Mouse (Mus musculus): ENCODE results near the gene Spata17. TPM values are rescaled to one million over a fixed set of nuclear protein-coding genes. Genes with fewer than 3 reads are reported as not detected.

Gene Spata17
- polyA plus RNA-seq, 1 experiment from 2014 or later: 2.9 TPM

DNA sequence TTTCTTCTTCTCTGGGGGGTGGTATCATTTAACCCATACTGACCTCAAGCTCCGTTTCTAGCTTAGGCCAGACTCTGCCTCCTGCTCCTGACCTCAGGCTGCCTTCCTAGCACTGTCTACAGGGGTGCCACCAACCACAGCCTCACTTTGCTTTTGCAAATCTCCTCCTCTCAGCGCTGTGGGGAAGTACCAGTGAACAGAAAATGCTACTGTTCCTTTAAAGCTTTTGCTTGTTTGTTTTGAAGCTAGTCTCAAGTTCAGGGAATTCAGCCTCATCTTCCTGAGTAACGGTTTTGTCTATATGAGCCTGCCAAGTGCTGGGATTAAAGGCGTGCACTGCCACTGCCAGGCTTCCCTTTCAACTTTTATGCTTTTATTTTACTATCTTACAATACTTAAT lies 5.8 kb downstream of the Spata17 start:
- no peak for ATAC-seq
- Histone ChIP-seq H3K4me3 (ENCODE audit: low read length) (no peak overlapping the region), H3K36me3 (ENCODE audit: control insufficient read depth, insufficient read depth, low read length) (no peaks in the 10 kb centered on the region), H3K4me2 (ENCODE audit: low read length) (no peak overlapping the region), H3K9me3 (ENCODE audit: control insufficient read depth, low read length) (no peaks in the 10 kb centered on the region), H3K27ac (ENCODE audit: low read depth, low read length) (no peak overlapping the region), H3K4me1 (ENCODE audit: control insufficient read depth, insufficient read depth, low read depth, low read length) (no peaks in the 10 kb centered on the region), H3K27me3 (replicated peaks; ENCODE audit: control insufficient read depth, insufficient read depth, low read length) (no peaks in the 10 kb centered on the region), H3K9ac (ENCODE audit: low read depth, low read length) (no peak overlapping the region)
- WGBS: 59% methylated on average over 4 of the region's 4 CpGs

DNA sequence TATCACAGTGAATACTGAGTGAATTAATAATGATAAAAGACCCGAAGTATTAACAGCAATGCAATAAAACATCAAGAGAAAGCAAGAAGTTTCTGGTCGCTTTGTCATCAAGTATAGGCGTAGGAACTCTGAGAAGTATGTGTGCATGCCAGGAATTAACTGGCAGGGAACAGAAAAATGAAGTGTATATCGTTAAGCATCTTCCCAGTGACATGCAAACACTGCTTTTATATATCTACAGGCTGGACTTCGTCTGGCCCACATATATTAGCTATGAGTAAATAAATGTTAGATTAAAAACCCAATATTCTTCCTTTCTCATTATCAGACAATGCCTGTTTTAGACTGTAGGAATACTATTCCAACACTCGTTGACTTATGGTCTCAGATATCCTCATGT lies 9.8 kb downstream of the Spata17 start:
- no peaks in the 10 kb centered on the region for H3K36me3 ChIP-seq (ENCODE audit: control insufficient read depth, insufficient read depth, low read length)
- no peak overlapping the region for H3K4me3 ChIP-seq (ENCODE audit: low read length)
- H3K4me1 ChIP-seq (ENCODE audit: control insufficient read depth, insufficient read depth, low read depth, low read length): no peaks in the 10 kb centered on the region
- no peak overlapping the region for H3K9ac ChIP-seq (ENCODE audit: low read depth, low read length)
- ATAC-seq: no peak
- no peaks in the 10 kb centered on the region for H3K9me3 ChIP-seq (ENCODE audit: control insufficient read depth, low read length)
- H3K4me2 ChIP-seq (ENCODE audit: low read length): no peak overlapping the region
- 87% methylated on average over 6 of the region's 6 CpGs for WGBS
- no peaks in the 10 kb centered on the region for H3K27me3 ChIP-seq (replicated peaks; ENCODE audit: control insufficient read depth, insufficient read depth, low read length)
- H3K27ac ChIP-seq (ENCODE audit: low read depth, low read length): no peak overlapping the region

DNA sequence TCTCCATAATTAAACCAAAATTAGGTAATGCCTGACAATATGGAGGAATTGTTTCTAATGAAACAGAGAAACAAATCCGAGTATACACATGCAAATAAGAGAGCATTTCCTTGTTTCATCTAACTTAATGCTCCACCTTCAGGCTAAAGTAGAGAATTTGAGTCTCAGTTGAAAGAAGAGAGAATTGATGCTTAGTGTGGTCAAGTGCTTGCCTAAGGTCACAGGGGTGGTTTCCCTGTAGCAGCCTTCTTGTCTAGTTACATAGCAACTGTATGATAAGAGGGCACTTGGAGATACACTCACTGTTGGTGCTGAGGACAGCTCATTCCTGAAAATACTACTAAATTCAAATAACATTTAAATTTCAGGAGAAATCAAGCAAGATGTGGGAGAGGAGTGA lies 36.7 kb downstream of the Spata17 start:
- H3K4me1 ChIP-seq (ENCODE audit: control insufficient read depth, insufficient read depth, low read depth, low read length): peaks cover 3% of the 10 kb centered on the region; the same call in 1 of the 2 replicates
- no peaks in the 10 kb centered on the region for H3K36me3 ChIP-seq (ENCODE audit: control insufficient read depth, insufficient read depth, low read length)
- H3K27me3 ChIP-seq (replicated peaks; ENCODE audit: control insufficient read depth, insufficient read depth, low read length): no peaks in the 10 kb centered on the region
- no peak overlapping the region for H3K4me3 ChIP-seq (ENCODE audit: low read length)
- H3K9ac ChIP-seq (ENCODE audit: low read depth, low read length): no peak overlapping the region
- H3K27ac ChIP-seq (ENCODE audit: low read depth, low read length): no peak overlapping the region
- no peak overlapping the region for H3K4me2 ChIP-seq (ENCODE audit: low read length)
- 63% methylated on average over 1 of the region's 1 CpGs for WGBS
- H3K9me3 ChIP-seq (ENCODE audit: control insufficient read depth, low read length): no peaks in the 10 kb centered on the region
- ATAC-seq: no peak

DNA sequence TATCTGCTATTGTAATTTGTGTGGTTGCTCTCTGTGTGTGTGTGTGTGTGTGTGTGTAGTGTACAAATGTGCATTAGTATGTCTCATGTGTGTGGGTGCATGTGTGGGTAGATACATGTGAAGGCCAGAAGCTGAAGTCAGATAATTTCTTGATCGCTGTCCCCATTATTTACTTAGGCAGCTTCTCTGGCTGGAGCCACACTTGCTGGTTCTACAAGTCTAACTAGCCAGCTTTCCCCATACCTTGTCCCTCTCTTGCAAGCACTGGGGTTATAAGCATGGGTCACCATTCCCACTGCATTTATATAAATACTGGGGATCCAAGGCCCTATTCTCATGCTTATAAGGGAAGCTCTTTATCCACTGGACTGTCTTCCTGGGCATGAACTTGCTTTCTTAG lies 39.3 kb downstream of the Spata17 start:
- WGBS: 95% methylated on average over 1 of the region's 1 CpGs
- Histone ChIP-seq H3K9me3 (ENCODE audit: control insufficient read depth, low read length) (no peaks in the 10 kb centered on the region), H3K27ac (ENCODE audit: low read depth, low read length) (no peak overlapping the region), H3K9ac (ENCODE audit: low read depth, low read length) (no peak overlapping the region), H3K4me2 (ENCODE audit: low read length) (no peak overlapping the region), H3K27me3 (replicated peaks; ENCODE audit: control insufficient read depth, insufficient read depth, low read length) (no peaks in the 10 kb centered on the region), H3K4me3 (ENCODE audit: low read length) (no peak overlapping the region), H3K36me3 (ENCODE audit: control insufficient read depth, insufficient read depth, low read length) (no peaks in the 10 kb centered on the region), H3K4me1 (ENCODE audit: control insufficient read depth, insufficient read depth, low read depth, low read length) (no peaks in the 10 kb centered on the region)
- no peak for ATAC-seq

DNA sequence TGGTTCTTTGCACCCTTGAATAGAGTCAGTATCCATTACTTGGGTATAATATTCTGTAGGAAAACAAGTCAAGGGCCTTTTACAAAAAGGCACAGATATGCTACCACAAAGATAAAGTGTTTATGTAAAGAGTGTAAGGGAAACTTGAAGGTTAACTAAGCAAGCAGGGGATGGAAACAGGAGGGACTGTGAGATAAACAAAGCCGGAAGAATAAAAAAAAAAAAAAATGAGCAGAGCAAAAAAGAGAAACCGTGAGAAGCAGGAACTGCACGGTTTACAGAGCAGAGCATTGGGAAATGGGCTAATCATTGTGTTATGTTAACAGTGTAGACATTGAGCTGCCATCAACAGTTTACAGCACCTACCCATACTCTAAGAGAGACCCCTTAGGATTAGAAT lies 44.9 kb downstream of the Spata17 start:
- WGBS: 77% methylated on average over 3 of the region's 3 CpGs
- Histone ChIP-seq H3K4me3 (ENCODE audit: low read length) (no peak overlapping the region), H3K27ac (ENCODE audit: low read depth, low read length) (no peak overlapping the region), H3K36me3 (ENCODE audit: control insufficient read depth, insufficient read depth, low read length) (no peaks in the 10 kb centered on the region), H3K9ac (ENCODE audit: low read depth, low read length) (no peak overlapping the region), H3K9me3 (ENCODE audit: control insufficient read depth, low read length) (no peaks in the 10 kb centered on the region), H3K4me1 (ENCODE audit: control insufficient read depth, insufficient read depth, low read depth, low read length) (no peaks in the 10 kb centered on the region), H3K4me2 (ENCODE audit: low read length) (no peak overlapping the region), H3K27me3 (replicated peaks; ENCODE audit: control insufficient read depth, insufficient read depth, low read length) (no peaks in the 10 kb centered on the region)
- ATAC-seq: no peak

DNA sequence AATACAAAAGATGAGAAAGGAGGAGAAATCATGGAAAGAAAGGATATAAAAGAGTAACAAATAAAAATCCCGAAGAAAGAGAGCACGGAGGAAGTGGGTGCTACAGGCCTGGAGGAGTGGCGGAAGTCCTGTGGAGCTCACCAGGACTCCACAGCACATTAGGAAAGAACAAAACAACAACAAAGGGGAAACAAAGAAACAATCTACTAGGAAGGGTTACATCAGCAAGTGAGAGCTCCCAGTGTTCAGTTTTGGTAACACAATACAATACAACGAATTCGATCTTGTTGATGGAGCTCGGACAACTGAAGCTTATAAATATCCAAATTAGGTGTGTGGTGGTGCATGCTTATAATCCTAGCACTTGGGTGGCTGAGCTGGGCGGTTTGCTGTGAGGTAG lies 45.6 kb downstream of the Spata17 start:
- Histone ChIP-seq H3K4me1 (ENCODE audit: control insufficient read depth, insufficient read depth, low read depth, low read length) (no peaks in the 10 kb centered on the region), H3K4me2 (ENCODE audit: low read length) (no peak overlapping the region), H3K9me3 (ENCODE audit: control insufficient read depth, low read length) (no peaks in the 10 kb centered on the region), H3K27me3 (replicated peaks; ENCODE audit: control insufficient read depth, insufficient read depth, low read length) (no peaks in the 10 kb centered on the region), H3K9ac (ENCODE audit: low read depth, low read length) (no peak overlapping the region), H3K36me3 (ENCODE audit: control insufficient read depth, insufficient read depth, low read length) (no peaks in the 10 kb centered on the region), H3K4me3 (ENCODE audit: low read length) (no peak overlapping the region), H3K27ac (ENCODE audit: low read depth, low read length) (no peak overlapping the region)
- 54% methylated on average over 7 of the region's 7 CpGs for WGBS
- ATAC-seq: no peak

DNA sequence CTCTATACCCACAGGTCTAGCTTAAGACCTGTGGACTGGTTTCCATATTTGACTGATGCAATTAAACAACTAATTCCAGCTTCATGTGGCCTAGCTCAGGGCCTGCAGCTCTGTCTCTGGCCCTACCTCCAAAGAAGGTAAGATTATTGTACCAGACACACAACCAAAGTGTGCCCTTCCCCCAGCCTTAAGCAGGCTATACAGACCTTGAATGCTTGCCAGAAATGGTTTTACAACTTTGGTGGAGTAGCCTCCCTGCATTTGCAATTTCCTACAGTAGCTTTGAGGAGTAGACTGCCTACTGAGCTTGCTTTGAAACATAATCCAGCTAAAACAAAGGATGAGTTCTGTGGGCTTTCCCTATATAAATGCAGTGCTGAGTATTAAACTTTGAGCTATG lies 51.7 kb downstream of the Spata17 start:
- Histone ChIP-seq H3K27ac (ENCODE audit: low read depth, low read length) (no peak overlapping the region), H3K4me2 (ENCODE audit: low read length) (no peak overlapping the region)
- ATAC-seq: no peak

DNA sequence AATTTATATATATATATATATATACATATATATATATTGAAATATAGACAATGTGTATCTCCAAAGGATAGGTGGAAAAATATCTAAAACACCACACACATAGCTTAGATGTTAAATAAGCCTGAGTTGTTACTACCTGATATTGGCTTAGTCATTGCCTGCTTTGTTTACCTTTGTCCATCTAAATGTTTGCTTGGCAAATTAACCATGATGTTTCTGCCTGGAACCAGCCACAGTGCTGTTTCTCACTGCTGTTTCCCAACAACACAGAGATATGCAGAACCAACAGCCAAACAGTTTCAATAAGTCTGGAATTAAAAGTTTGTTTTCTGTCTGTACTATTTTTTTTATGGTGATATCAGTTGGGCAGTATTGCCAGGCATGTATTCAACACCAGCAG lies 59.6 kb downstream of the Spata17 start:
- Histone ChIP-seq H3K27me3 (replicated peaks; ENCODE audit: control insufficient read depth, insufficient read depth, low read length) (no peaks in the 10 kb centered on the region), H3K27ac (ENCODE audit: low read depth, low read length) (no peak overlapping the region), H3K4me3 (ENCODE audit: low read length) (no peak overlapping the region), H3K36me3 (ENCODE audit: control insufficient read depth, insufficient read depth, low read length) (no peaks in the 10 kb centered on the region), H3K9ac (ENCODE audit: low read depth, low read length) (no peak overlapping the region), H3K9me3 (ENCODE audit: control insufficient read depth, low read length) (no peaks in the 10 kb centered on the region), H3K4me1 (ENCODE audit: control insufficient read depth, insufficient read depth, low read depth, low read length) (no peaks in the 10 kb centered on the region), H3K4me2 (ENCODE audit: low read length) (no peak overlapping the region)
- ATAC-seq: no peak

More for the DNA sequence above, 51.7 kb downstream of the Spata17 start:
- H3K36me3 ChIP-seq (ENCODE audit: control insufficient read depth, insufficient read depth, low read length): no peaks in the 10 kb centered on the region
- no peaks in the 10 kb centered on the region for H3K9me3 ChIP-seq (ENCODE audit: control insufficient read depth, low read length)
- no peaks in the 10 kb centered on the region for H3K27me3 ChIP-seq (replicated peaks; ENCODE audit: control insufficient read depth, insufficient read depth, low read length)
- H3K4me1 ChIP-seq (ENCODE audit: control insufficient read depth, insufficient read depth, low read depth, low read length): no peaks in the 10 kb centered on the region
- H3K9ac ChIP-seq (ENCODE audit: low read depth, low read length): no peak overlapping the region
- H3K4me3 ChIP-seq (ENCODE audit: low read length): no peak overlapping the region

DNA sequence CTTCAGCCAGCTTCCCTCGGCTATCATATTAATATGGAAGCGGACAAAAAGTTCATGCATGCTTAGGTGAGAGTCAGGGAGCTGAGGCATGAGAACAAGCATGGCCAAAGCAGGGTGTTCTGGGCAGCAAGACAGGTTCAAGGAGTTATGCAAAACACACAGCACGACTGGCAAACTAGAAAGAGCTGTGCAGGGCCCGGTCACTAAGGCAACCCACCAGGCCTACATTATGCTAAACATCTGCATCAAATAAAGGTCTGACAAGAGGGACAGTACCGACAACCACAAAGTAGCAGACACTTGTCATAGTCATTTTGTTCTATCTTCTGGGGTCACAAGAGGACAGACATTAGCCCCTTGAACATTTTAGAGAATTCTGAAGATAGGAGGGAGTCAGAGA lies 61.6 kb downstream of the Spata17 start:
- Histone ChIP-seq H3K9me3 (ENCODE audit: control insufficient read depth, low read length) (no peaks in the 10 kb centered on the region), H3K27ac (ENCODE audit: low read depth, low read length) (no peak overlapping the region), H3K4me3 (ENCODE audit: low read length) (no peak overlapping the region), H3K9ac (ENCODE audit: low read depth, low read length) (no peak overlapping the region), H3K4me1 (ENCODE audit: control insufficient read depth, insufficient read depth, low read depth, low read length) (no peaks in the 10 kb centered on the region), H3K27me3 (replicated peaks; ENCODE audit: control insufficient read depth, insufficient read depth, low read length) (no peaks in the 10 kb centered on the region), H3K4me2 (ENCODE audit: low read length) (no peak overlapping the region), H3K36me3 (ENCODE audit: control insufficient read depth, insufficient read depth, low read length) (no peaks in the 10 kb centered on the region)
- ATAC-seq: no peak
- WGBS: 51% methylated on average over 5 of the region's 5 CpGs

DNA sequence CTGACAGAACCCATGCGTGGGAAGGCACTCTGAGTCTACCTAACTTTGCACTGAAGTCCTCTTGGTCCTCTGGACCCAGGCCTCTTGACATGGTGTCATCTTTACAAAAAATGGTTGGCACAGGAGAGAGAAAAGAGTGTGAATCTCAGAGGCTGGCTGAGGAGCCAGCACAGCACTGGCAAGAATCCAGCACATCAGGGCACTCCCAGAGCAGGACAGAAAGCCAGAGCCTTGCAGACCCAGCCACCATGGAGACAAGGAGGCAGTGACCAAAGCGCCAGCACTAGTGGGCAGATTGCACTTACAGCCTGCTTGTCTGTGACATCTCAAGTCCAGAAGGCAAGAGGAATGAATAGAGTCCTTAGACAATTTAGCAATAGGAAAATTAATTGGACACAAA lies 62.7 kb downstream of the Spata17 start:
- 83% methylated on average over 2 of the region's 2 CpGs for WGBS
- no peaks in the 10 kb centered on the region for H3K36me3 ChIP-seq (ENCODE audit: control insufficient read depth, insufficient read depth, low read length)
- no peak for ATAC-seq

More for the DNA sequence above, 62.7 kb downstream of the Spata17 start:
- Histone ChIP-seq H3K4me1 (ENCODE audit: control insufficient read depth, insufficient read depth, low read depth, low read length) (no peaks in the 10 kb centered on the region), H3K27me3 (replicated peaks; ENCODE audit: control insufficient read depth, insufficient read depth, low read length) (no peaks in the 10 kb centered on the region), H3K9ac (ENCODE audit: low read depth, low read length) (no peak overlapping the region), H3K9me3 (ENCODE audit: control insufficient read depth, low read length) (no peaks in the 10 kb centered on the region), H3K4me3 (ENCODE audit: low read length) (no peak overlapping the region), H3K27ac (ENCODE audit: low read depth, low read length) (no peak overlapping the region), H3K4me2 (ENCODE audit: low read length) (no peak overlapping the region)

All from hindbrain, embryonic 16.5 days (tissue).